Mouse (Mus musculus): ENCODE measurements at regions not wholly inside any gene's neighbourhood (a gene's known extent, or its start where the extent isn't known, plus 50 kb on each side); places are given as distances from the start of the nearest gene placed in this dataset.

DNA sequence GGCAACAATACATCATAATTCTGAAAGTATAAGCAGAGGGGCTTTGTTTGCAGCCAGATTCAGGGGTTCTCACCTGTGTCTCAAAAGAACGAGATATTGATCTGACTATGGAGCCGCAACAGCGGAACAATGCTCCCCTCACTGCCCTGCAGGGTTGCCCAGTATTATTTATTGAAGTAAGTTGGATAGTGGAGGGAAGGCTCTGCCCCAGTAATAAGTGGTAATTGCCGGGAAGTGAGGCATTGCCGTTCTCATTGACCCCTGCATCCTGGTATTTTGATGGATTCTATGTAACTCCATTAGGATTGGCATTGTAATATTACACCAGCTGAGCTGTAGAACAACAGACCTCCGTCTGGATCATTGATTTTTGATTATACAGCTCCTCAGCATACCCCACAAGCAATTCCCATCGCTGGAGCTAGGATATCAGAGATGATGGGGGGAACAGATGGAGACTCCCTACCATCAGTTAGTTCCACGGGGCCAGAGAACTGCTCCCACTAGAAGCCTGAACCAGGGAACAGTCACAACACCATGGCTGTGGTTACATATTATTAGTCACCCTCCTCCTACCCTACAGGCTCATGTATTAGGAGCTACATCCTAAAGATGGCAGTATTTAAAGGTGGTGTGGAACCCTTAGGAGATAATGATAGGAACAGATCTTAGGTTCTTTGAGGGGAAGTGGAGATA is 572.0 kb upstream of the Sall1 start:
- Histone ChIP-seq H3K4me3 (ENCODE audit: extremely low read depth, insufficient read depth, insufficient read length) (no peak overlapping the region), H3K27ac (ENCODE audit: insufficient read depth, low read length) (no peak overlapping the region), H3K4me1 (ENCODE audit: control insufficient read depth, insufficient read depth, insufficient read length) (no peaks in the 10 kb centered on the region), H3K36me3 (ENCODE audit: control insufficient read depth, insufficient read depth, low read length) (no peaks in the 10 kb centered on the region), H3K27me3 (ENCODE audit: control insufficient read depth, insufficient read depth, low read length) (no peaks in the 10 kb centered on the region)
- TF ChIP-seq POLR2A (IDR thresholded peaks at IDR 0.05; ENCODE audit: low read depth, low read length), result no peak
- TF ChIP-seq CTCF (IDR thresholded peaks at IDR 0.05; ENCODE audit: extremely low read depth, insufficient read depth, insufficient read length, insufficient replicate concordance), result no peak
- no peak for DNase-seq (ENCODE audit: low read depth in 1 of 2, low spot score in 2 of 2)
- WGBS, result 81% methylated on average over 8 of the region's 8 CpGs

DNA sequence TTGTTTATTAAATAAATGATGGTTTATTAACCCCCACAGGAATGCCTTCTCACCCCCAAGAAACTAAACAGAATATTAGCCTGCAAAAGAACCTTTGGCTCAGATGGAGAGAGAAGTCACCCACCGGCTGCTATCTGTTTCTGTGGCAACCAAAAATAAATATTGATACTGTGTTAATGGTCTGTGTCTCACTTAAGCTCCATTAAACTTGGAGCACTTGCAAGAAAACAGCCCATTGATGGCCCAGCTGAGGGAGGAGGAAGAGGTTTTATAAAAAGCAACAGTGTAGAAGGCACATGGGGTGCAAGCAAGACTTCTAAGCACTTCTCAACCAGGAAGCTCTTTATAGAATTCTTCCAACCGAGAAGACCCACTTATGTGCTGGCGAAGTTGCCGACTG is 565.1 kb upstream of the Sall1 start:
- H3K27me3 ChIP-seq (ENCODE audit: control insufficient read depth, insufficient read depth, low read length), result no peaks in the 10 kb centered on the region
- no peak for TF ChIP-seq POLR2A (IDR thresholded peaks at IDR 0.05; ENCODE audit: low read depth, low read length)
- TF ChIP-seq CTCF (IDR thresholded peaks at IDR 0.05; ENCODE audit: extremely low read depth, insufficient read depth, insufficient read length, insufficient replicate concordance), result no peak
- no peaks in the 10 kb centered on the region for H3K4me1 ChIP-seq (ENCODE audit: control insufficient read depth, insufficient read depth, insufficient read length)
- H3K4me3 ChIP-seq (ENCODE audit: extremely low read depth, insufficient read depth, insufficient read length), result no peak overlapping the region
- H3K36me3 ChIP-seq (ENCODE audit: control insufficient read depth, insufficient read depth, low read length), result no peaks in the 10 kb centered on the region
- no peak overlapping the region for H3K27ac ChIP-seq (ENCODE audit: insufficient read depth, low read length)
- WGBS, result 73% methylated on average over 4 of the region's 4 CpGs
- no peak for DNase-seq (ENCODE audit: low read depth in 1 of 2, low spot score in 2 of 2)

DNA sequence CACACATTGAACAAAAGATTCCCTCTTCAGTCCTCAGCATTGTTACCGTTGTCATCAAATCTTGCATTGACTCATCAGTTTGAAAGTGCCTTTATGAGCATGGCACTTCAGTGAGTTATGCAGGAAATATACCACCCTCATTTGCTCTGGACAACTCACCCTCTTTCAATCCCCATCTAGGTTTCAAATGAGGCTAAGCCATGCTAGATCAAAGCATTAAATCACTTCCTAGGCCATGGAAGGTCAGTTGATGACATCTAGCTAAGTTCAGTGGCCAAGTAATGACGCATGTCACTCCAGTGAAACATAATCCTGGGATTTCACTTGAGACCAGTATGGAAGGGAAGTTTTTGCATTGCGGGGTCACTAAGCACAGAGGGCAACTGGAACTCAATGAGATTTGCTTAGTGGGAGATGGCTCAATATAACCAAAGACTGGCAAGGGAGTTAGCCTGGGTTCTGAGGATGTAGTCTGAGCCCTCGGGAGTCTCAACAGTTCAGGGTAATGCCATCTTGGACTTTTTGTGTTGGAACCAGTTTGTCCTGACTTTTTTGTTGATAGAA is 562.0 kb upstream of the Sall1 start:
- H3K27me3 ChIP-seq (ENCODE audit: control insufficient read depth, insufficient read depth, low read length), result no peaks in the 10 kb centered on the region
- 87% methylated on average over 4 of the region's 4 CpGs for WGBS
- TF ChIP-seq POLR2A (IDR thresholded peaks at IDR 0.05; ENCODE audit: low read depth, low read length) (no peak), CTCF (IDR thresholded peaks at IDR 0.05; ENCODE audit: extremely low read depth, insufficient read depth, insufficient read length, insufficient replicate concordance) (no peak)
- no peak overlapping the region for H3K4me3 ChIP-seq (ENCODE audit: extremely low read depth, insufficient read depth, insufficient read length)
- H3K27ac ChIP-seq (ENCODE audit: insufficient read depth, low read length), result no peak overlapping the region
- DNase-seq (ENCODE audit: low read depth in 1 of 2, low spot score in 2 of 2), result no peak
- H3K36me3 ChIP-seq (ENCODE audit: control insufficient read depth, insufficient read depth, low read length), result no peaks in the 10 kb centered on the region
- no peaks in the 10 kb centered on the region for H3K4me1 ChIP-seq (ENCODE audit: control insufficient read depth, insufficient read depth, insufficient read length)

DNA sequence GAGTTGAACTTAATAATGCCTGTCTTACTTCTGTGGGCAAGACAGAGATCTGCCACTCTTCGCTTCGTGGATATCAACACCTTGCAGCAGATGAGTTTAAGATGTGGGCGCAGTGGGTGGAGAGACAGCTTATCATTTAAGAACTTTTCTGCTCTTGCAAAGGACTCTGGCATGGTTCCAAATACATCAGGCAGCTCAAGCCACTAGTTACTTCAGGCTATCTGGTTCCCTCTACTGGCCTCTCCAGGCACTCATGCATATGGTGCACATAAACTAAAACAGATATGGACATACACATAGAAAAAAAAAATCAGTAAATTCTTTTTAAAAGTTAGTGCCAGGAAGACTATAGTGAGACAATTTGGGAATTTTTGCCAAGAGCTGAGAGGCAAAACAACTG is 560.5 kb upstream of the Sall1 start:
- TF ChIP-seq CTCF (IDR thresholded peaks at IDR 0.05; ENCODE audit: extremely low read depth, insufficient read depth, insufficient read length, insufficient replicate concordance) (no peak), POLR2A (IDR thresholded peaks at IDR 0.05; ENCODE audit: low read depth, low read length) (no peak)
- Histone ChIP-seq H3K4me1 (ENCODE audit: control insufficient read depth, insufficient read depth, insufficient read length) (no peaks in the 10 kb centered on the region), H3K27ac (ENCODE audit: insufficient read depth, low read length) (no peak overlapping the region), H3K36me3 (ENCODE audit: control insufficient read depth, insufficient read depth, low read length) (no peaks in the 10 kb centered on the region), H3K27me3 (ENCODE audit: control insufficient read depth, insufficient read depth, low read length) (no peaks in the 10 kb centered on the region), H3K4me3 (ENCODE audit: extremely low read depth, insufficient read depth, insufficient read length) (no peak overlapping the region)
- no peak for DNase-seq (ENCODE audit: low read depth in 1 of 2, low spot score in 2 of 2)
- WGBS, result 84% methylated on average over 3 of the region's 3 CpGs

DNA sequence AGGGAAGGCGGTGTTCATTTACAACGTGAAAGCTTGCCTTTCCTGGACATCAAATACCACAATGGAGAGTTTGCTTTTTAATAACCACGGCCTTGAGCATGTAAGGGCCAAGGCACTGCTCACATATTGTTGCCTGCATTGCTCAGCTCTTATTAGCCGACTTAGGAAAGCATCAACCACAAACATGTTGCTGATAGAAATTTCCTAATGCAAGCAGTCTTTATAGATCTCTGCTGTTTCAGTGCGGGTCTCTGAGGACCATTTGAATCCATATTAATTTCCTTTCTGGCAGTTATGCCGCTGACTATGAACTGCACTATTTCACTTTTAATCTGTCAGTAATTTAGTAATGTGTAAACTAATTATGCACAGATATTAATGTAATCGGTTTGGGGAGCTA is 552.4 kb upstream of the Sall1 start:
- Histone ChIP-seq H3K27me3 (ENCODE audit: control insufficient read depth, insufficient read depth, low read length) (no peaks in the 10 kb centered on the region), H3K36me3 (ENCODE audit: control insufficient read depth, insufficient read depth, low read length) (no peaks in the 10 kb centered on the region), H3K4me3 (ENCODE audit: extremely low read depth, insufficient read depth, insufficient read length) (no peak overlapping the region), H3K27ac (ENCODE audit: insufficient read depth, low read length) (no peak overlapping the region), H3K4me1 (ENCODE audit: control insufficient read depth, insufficient read depth, insufficient read length) (no peaks in the 10 kb centered on the region)
- no peak for DNase-seq (ENCODE audit: low read depth in 1 of 2, low spot score in 2 of 2)
- 74% methylated on average over 7 of the region's 7 CpGs for WGBS
- TF ChIP-seq CTCF (IDR thresholded peaks at IDR 0.05; ENCODE audit: extremely low read depth, insufficient read depth, insufficient read length, insufficient replicate concordance), result no peak

DNA sequence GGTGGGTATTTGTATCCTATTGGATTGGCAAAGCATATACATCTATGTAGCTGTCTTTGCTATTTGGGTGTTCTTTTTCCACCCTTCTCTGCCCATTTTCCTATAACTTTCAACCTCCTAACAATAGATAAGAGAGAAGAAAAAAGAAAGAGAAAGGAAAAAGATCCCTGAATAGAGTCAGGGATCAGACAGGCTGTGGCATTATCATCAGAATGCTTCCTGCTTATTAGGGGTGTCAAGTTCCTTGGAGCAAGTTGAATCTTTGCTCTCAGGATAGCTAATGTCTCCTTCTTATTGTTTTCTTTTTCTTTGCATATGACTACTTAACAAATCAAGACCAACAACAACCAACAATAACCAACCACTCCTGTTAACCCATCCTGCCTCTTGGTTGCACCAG is 539.1 kb upstream of the Sall1 start:
- no peaks in the 10 kb centered on the region for H3K27me3 ChIP-seq (ENCODE audit: control insufficient read depth, insufficient read depth, low read length)
- H3K36me3 ChIP-seq (ENCODE audit: control insufficient read depth, insufficient read depth, low read length), result no peaks in the 10 kb centered on the region
- H3K4me1 ChIP-seq (ENCODE audit: control insufficient read depth, insufficient read depth, insufficient read length), result no peaks in the 10 kb centered on the region
- TF ChIP-seq POLR2A (IDR thresholded peaks at IDR 0.05; ENCODE audit: low read depth, low read length) (no peak), CTCF (IDR thresholded peaks at IDR 0.05; ENCODE audit: extremely low read depth, insufficient read depth, insufficient read length, insufficient replicate concordance) (no peak)
- no peak overlapping the region for H3K27ac ChIP-seq (ENCODE audit: insufficient read depth, low read length)
- no peak for DNase-seq (ENCODE audit: low read depth in 1 of 2, low spot score in 2 of 2)
- no peak overlapping the region for H3K4me3 ChIP-seq (ENCODE audit: extremely low read depth, insufficient read depth, insufficient read length)

DNA sequence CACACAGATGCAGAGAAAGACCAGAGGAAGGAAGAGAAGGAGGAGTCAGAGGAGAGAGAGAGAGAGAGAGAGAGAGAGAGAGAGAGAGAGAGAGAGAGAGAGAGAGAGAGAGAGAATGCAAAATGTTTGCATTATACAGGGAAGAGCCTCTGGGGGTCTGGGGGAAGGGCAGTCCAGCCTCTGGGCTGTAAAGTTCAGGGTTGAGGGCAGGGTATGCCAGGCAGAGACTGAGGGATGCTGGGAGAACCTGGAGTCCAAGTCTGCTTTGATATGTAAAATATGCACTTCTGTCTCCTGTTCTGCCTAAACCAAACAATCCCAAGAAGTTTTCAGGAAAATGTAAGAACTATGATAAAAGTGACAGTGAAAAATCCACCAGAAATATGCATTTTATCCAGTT is 538.6 kb upstream of the Sall1 start:
- no peaks in the 10 kb centered on the region for H3K27me3 ChIP-seq (ENCODE audit: control insufficient read depth, insufficient read depth, low read length)
- TF ChIP-seq POLR2A (IDR thresholded peaks at IDR 0.05; ENCODE audit: low read depth, low read length) (no peak), CTCF (IDR thresholded peaks at IDR 0.05; ENCODE audit: extremely low read depth, insufficient read depth, insufficient read length, insufficient replicate concordance) (no peak)
- H3K4me3 ChIP-seq (ENCODE audit: extremely low read depth, insufficient read depth, insufficient read length), result no peak overlapping the region
- no peaks in the 10 kb centered on the region for H3K36me3 ChIP-seq (ENCODE audit: control insufficient read depth, insufficient read depth, low read length)
- no peaks in the 10 kb centered on the region for H3K4me1 ChIP-seq (ENCODE audit: control insufficient read depth, insufficient read depth, insufficient read length)
- H3K27ac ChIP-seq (ENCODE audit: insufficient read depth, low read length), result no peak overlapping the region
- no peak for DNase-seq (ENCODE audit: low read depth in 1 of 2, low spot score in 2 of 2)
